Mouse (Mus musculus) midbrain, embryonic 14.5 days (tissue): ENCODE measurements around the gene Gm21118. TPM values are rescaled to one million over a fixed set of nuclear protein-coding genes. Genes with fewer than 3 reads are reported as not detected.
"Not testable (repeated sequence)": the region's sequence is repeated elsewhere in the genome, so short reads cannot be mapped to it uniquely, and the experiment has no call there.

Source experiments
- ATAC-seq: fragments of 200-750 bp; cut with Nextera tagmentation; 2 replicates; pipeline ENCODE4 v1.8.0; 2017; ENCODE audit warnings: moderate number of reproducible peaks, moderate library complexity; ENCODE audit not compliant: low FRiP score, low TSS enrichment
- DNase-seq: peaks from one replicate; pipeline ENCODE4 v3.0.0-alpha.2; 2015
- H3K27ac ChIP-seq: fragments of 300-500 bp; sonication (generic); replicated peaks from 2 replicates; pipeline ENCODE4 v1.5.1; 2014; ENCODE audit warnings: mild to moderate bottlenecking, low read depth, low read length, moderate library complexity
- H3K27me3 ChIP-seq: fragments of 300-500 bp; sonication (generic); 2 replicates; pipeline ENCODE4 v1.6.1; 2014; ENCODE audit warnings: low read length, control low read depth, mixed read lengths; ENCODE audit not compliant: control insufficient read depth, insufficient read depth
- H3K36me3 ChIP-seq: fragments of 300-500 bp; sonication (generic); 2 replicates; pipeline ENCODE4 v1.6.1; 2014; ENCODE audit warnings: low read length, control low read depth; ENCODE audit not compliant: control insufficient read depth, insufficient read depth
- H3K4me1 ChIP-seq: fragments of 300-500 bp; sonication (generic); 2 replicates; pipeline ENCODE4 v1.6.1; 2014; ENCODE audit warnings: mild to moderate bottlenecking, antibody characterized with exemption, low read length, control low read depth; ENCODE audit not compliant: control insufficient read depth, insufficient read depth
- H3K4me2 ChIP-seq: fragments of 300-500 bp; sonication (generic); 2 replicates; pipeline ENCODE4 v1.6.1; 2014; ENCODE audit warnings: mild to moderate bottlenecking, low read length, moderate library complexity
- H3K4me3 ChIP-seq: fragments of 300-500 bp; sonication (generic); replicated peaks from 2 replicates; pipeline ENCODE4 v1.5.1; 2014; ENCODE audit warnings: low read depth, low read length
- H3K9ac ChIP-seq: fragments of 300-500 bp; sonication (generic); replicated peaks from 2 replicates; pipeline ENCODE4 v1.6.1; 2014; ENCODE audit warnings: mild to moderate bottlenecking, low read length, moderate library complexity
- H3K9me3 ChIP-seq: fragments of 300-500 bp; sonication (generic); 2 replicates; pipeline ENCODE4 v1.6.1; 2016; ENCODE audit warnings: low read length, control low read depth, mixed read lengths; ENCODE audit not compliant: control insufficient read depth
- WGBS: fragments of 180-500 bp; shearing (Covaris S2); extraction: QIAGEN DNeasy Blood & Tissue Kit; methylation state at CpG from one replicate; pipeline ENCODE4 v1.1.7; 2014; 5-methylcytosine and 5-hydroxymethylcytosine counted together
- polyA plus RNA-seq: library from polyadenylated mRNA; unstranded; fragments of >200 nt; fragmentation: Nextera tagmentation; extraction: Ambion mirVana; gene quantifications from 2 replicates; pipeline ENCODE4 v1.2.1, GENCODE M21; 2014

Gm21118 gene
- not detected in 2 replicates for polyA plus RNA-seq

GRCm38 (mm10) chrY:70273542-70273941 is at the start of gene Gm21118:
Gm21118 (minus strand) TSS chrY:70273642.
- not testable (repeated sequence) for H3K9me3 ChIP-seq, H3K9ac ChIP-seq, H3K4me1 ChIP-seq, H3K4me3 ChIP-seq, ATAC-seq, H3K27ac ChIP-seq, H3K27me3 ChIP-seq, H3K36me3 ChIP-seq, DNase-seq, H3K4me2 ChIP-seq
- no CpG with 5 or more reads among the region's 4 CpGs for WGBS

GRCm38 (mm10) chrY:70303187-70303586 is 29.7 kb upstream of the Gm21118 start, which contains the start of the genes Gm29423 and Gm29644:
Gm29423 (minus strand) TSS chrY:70303287.
Gm29644 (minus strand) TSS chrY:70303343.
- DNase-seq, H3K4me2 ChIP-seq, ATAC-seq, H3K36me3 ChIP-seq, H3K9ac ChIP-seq, H3K4me1 ChIP-seq, H3K27me3 ChIP-seq, H3K4me3 ChIP-seq, H3K9me3 ChIP-seq, H3K27ac ChIP-seq: not testable (repeated sequence)
- WGBS, result no CpG with 5 or more reads among the region's 2 CpGs

Other genes with a start within 250 kb of the Gm21118 start
- not detected in 2 replicates for gene Gm29423, start 29.6 kb upstream of the Gm21118 start, polyA plus RNA-seq
- not detected in 2 replicates for gene Gm29644, start 29.7 kb upstream of the Gm21118 start, polyA plus RNA-seq
- not detected in 2 replicates for gene Gm20888, start 168.2 kb upstream of the Gm21118 start, polyA plus RNA-seq